Mouse (Mus musculus) cerebellum, adult 18-20 months (tissue): Measurements from ENCODE around the gene Vmp1.
A peak's percentile ranks its signal among the peaks of the same experiment; 100 is the strongest.

Experiments
- DNase-seq, 2 experiments: peaks; one replicate each; pipeline ENCODE4 v3.0.0; 2021

The Vmp1 gene

GRCm38 (mm10) chr11:86547412-86547811 is 136.2 kb downstream of the Vmp1 start:
- DNase-seq = no peak

GRCm38 (mm10) chr11:86545556-86545955 is 138.1 kb downstream of the Vmp1 start:
- DNase-seq = no peak

- peak; percentile 99 to 100 for DNase-seq
Observed at GRCm38 (mm10) chr11:86544639-86545299, 138.9 kb downstream of the Vmp1 start, which contains the start of the genes Rps6kb1 and Tubd1. TSS of gene Rps6kb1 (minus strand) at chr11:86544805. TSS of gene Tubd1 (plus strand) at chr11:86544991.

GRCm38 (mm10) chr11:86543960-86544638 is 139.5 kb downstream of the Vmp1 start:
- DNase-seq = peak in 1 of 2 experiments; percentile 62

GRCm38 (mm10) chr11:86542851-86543250 is 140.8 kb downstream of the Vmp1 start:
- DNase-seq = no peak

- DNase-seq = no peak
Observed at GRCm38 (mm10) chr11:86540476-86540845, 143.2 kb downstream of the Vmp1 start.

GRCm38 (mm10) chr11:86539716-86540475 is 143.7 kb downstream of the Vmp1 start:
- no peak for DNase-seq

GRCm38 (mm10) chr11:86538786-86539185 is 144.8 kb downstream of the Vmp1 start:
- no peak for DNase-seq

GRCm38 (mm10) chr11:86534201-86534910 is 149.3 kb downstream of the Vmp1 start:
- no peak for DNase-seq
